Mouse (Mus musculus) midbrain, embryonic 11.5 days (tissue): ENCODE results near the gene Gm21860. TPM values are rescaled to one million over a fixed set of nuclear protein-coding genes. Genes with fewer than 3 reads are reported as not detected.
"Not testable (repeated sequence)": the region's sequence is repeated elsewhere in the genome, so short reads cannot be mapped to it uniquely, and the experiment has no call there.

Experiments used
- ATAC-seq: fragments of 200-750 bp; cut with Nextera tagmentation; 2 replicates; pipeline ENCODE4 v1.8.0; 2017; ENCODE audit warnings: moderate TSS enrichment, moderate library complexity; ENCODE audit not compliant: low FRiP score
- DNase-seq: peaks from one replicate; pipeline ENCODE4 v3.0.0; 2015; ENCODE audit warnings: low spot score; ENCODE audit errors: missing footprints
- H3K27ac ChIP-seq: fragments of 300-500 bp; sonication (generic); 2 replicates; pipeline ENCODE4 v1.5.1; 2014; ENCODE audit warnings: low read depth, low read length
- H3K27me3 ChIP-seq: fragments of 300-500 bp; sonication (generic); 2 replicates; pipeline ENCODE4 v1.6.1; 2014; ENCODE audit warnings: mild to moderate bottlenecking, low read length, moderate library complexity, mixed read lengths; ENCODE audit not compliant: control insufficient read depth, insufficient read depth
- H3K36me3 ChIP-seq: fragments of 300-500 bp; sonication (generic); 2 replicates; pipeline ENCODE4 v1.6.1; 2014; ENCODE audit warnings: mild to moderate bottlenecking, low read length, moderate library complexity, mixed read lengths; ENCODE audit not compliant: control insufficient read depth, insufficient read depth
- H3K4me1 ChIP-seq: fragments of 300-500 bp; sonication (generic); 2 replicates; pipeline ENCODE4 v1.6.1; 2014; ENCODE audit warnings: low read length; ENCODE audit not compliant: control insufficient read depth, insufficient read depth
- H3K4me2 ChIP-seq: fragments of 300-500 bp; sonication (generic); 2 replicates; pipeline ENCODE4 v1.6.1; 2014; ENCODE audit warnings: mild to moderate bottlenecking, moderate library complexity
- H3K4me3 ChIP-seq: fragments of 300-500 bp; sonication (generic); 2 replicates; pipeline ENCODE4 v1.5.1; 2014; ENCODE audit warnings: low read depth, low read length
- H3K9ac ChIP-seq: fragments of 300-500 bp; sonication (generic); 2 replicates; pipeline ENCODE4 v1.6.1; 2014; ENCODE audit warnings: low read length
- H3K9me3 ChIP-seq: fragments of 300-500 bp; sonication (generic); 2 replicates; pipeline ENCODE4 v1.6.1; 2016; ENCODE audit warnings: low read length; ENCODE audit not compliant: control insufficient read depth
- WGBS: fragments of 180-500 bp; shearing (Covaris S2); extraction: QIAGEN DNeasy Blood & Tissue Kit; methylation state at CpG from one replicate; pipeline ENCODE4 v1.1.7; 2014; 5-methylcytosine and 5-hydroxymethylcytosine counted together
- polyA plus RNA-seq: library from polyadenylated mRNA; unstranded; fragments of >200 nt; fragmentation: Nextera tagmentation; extraction: Ambion mirVana; gene quantifications from 2 replicates; pipeline ENCODE4 v1.2.1, GENCODE M21; 2014

Gm21860 gene
- polyA plus RNA-seq = not detected in 2 replicates

GRCm38 (mm10) chrY:90754721-90755120 lies at the start of gene Gm21860:
Gene Gm21860 (minus strand): TSS chrY:90754821.
- WGBS = no CpG with 5 or more reads among the region's 8 CpGs
- H3K9ac ChIP-seq, H3K36me3 ChIP-seq, H3K27me3 ChIP-seq, DNase-seq, H3K27ac ChIP-seq, H3K9me3 ChIP-seq, H3K4me3 ChIP-seq, ATAC-seq, H3K4me1 ChIP-seq, H3K4me2 ChIP-seq: not testable (repeated sequence)

GRCm38 (mm10) chrY:90784438-90784837 lies 29.8 kb upstream of the Gm21860 start, which contains the start of gene Gm47283:
Gene Gm47283 (plus strand): TSS chrY:90784738.
- no CpG with 5 or more reads among the region's 48 CpGs for WGBS
- H3K9me3 ChIP-seq = not testable (repeated sequence)

GRCm38 (mm10) chrY:90745256-90745655 lies 9.4 kb downstream of the Gm21860 start:
- WGBS = 95% methylated on average over 5 of the region's 5 CpGs
- H3K4me2 ChIP-seq, H3K9ac ChIP-seq, H3K4me1 ChIP-seq, H3K27me3 ChIP-seq, H3K27ac ChIP-seq, ATAC-seq, H3K4me3 ChIP-seq: not testable (repeated sequence)
- peak; percentile 60 for DNase-seq
- Histone ChIP-seq H3K9me3 (peaks cover 28% of the 10 kb centered on the region), H3K36me3 (peaks cover 19% of the 10 kb centered on the region)

More at GRCm38 (mm10) chrY:90784438-90784837, 29.8 kb upstream of the Gm21860 start, which contains the start of gene Gm47283:
- H3K4me1 ChIP-seq, ATAC-seq, H3K9ac ChIP-seq, H3K27me3 ChIP-seq, H3K4me2 ChIP-seq, H3K27ac ChIP-seq, DNase-seq, H3K4me3 ChIP-seq, H3K36me3 ChIP-seq: not testable (repeated sequence)

GRCm38 (mm10) chrY:90744381-90744981 lies 10.1 kb downstream of the Gm21860 start:
- peaks cover 27% of the 10 kb centered on the region for H3K36me3 ChIP-seq
- not testable (repeated sequence) for H3K4me2 ChIP-seq, H3K27ac ChIP-seq, H3K9ac ChIP-seq, H3K4me3 ChIP-seq, H3K27me3 ChIP-seq, H3K4me1 ChIP-seq
- 62% methylated on average over 51 of the region's 51 CpGs for WGBS
- ATAC-seq = peak; percentile 91
- DNase-seq = peak; percentile 95
- peaks cover 35% of the 10 kb centered on the region for H3K9me3 ChIP-seq

GRCm38 (mm10) chrY:90743811-90744220 lies 10.8 kb downstream of the Gm21860 start:
- no peaks in the 10 kb centered on the region for H3K4me1 ChIP-seq
- no peak overlapping the region for H3K4me3 ChIP-seq
- H3K4me2 ChIP-seq = no peak overlapping the region
- ATAC-seq = no peak
- H3K9me3 ChIP-seq = peaks cover 42% of the 10 kb centered on the region
- H3K27ac ChIP-seq = no peak overlapping the region
- no peaks in the 10 kb centered on the region for H3K27me3 ChIP-seq
- 53% methylated on average over 3 of the region's 21 CpGs for WGBS
- peaks cover 34% of the 10 kb centered on the region for H3K36me3 ChIP-seq
- no peak for DNase-seq
- no peak overlapping the region for H3K9ac ChIP-seq

GRCm38 (mm10) chrY:90743053-90743810 lies 11.4 kb downstream of the Gm21860 start:
- WGBS = 82% methylated on average over 34 of the region's 46 CpGs
- peaks cover 43% of the 10 kb centered on the region for H3K9me3 ChIP-seq

GRCm38 (mm10) chrY:90742261-90743052 lies 12.2 kb downstream of the Gm21860 start:
- H3K9ac ChIP-seq, ATAC-seq, H3K27me3 ChIP-seq, H3K4me3 ChIP-seq, H3K4me2 ChIP-seq, H3K4me1 ChIP-seq, H3K27ac ChIP-seq: not testable (repeated sequence)
- WGBS = 86% methylated on average over 49 of the region's 49 CpGs
- DNase-seq = peak; percentile 87
- Histone ChIP-seq H3K36me3 (peaks cover 36% of the 10 kb centered on the region), H3K9me3 (peaks cover 43% of the 10 kb centered on the region)

More at GRCm38 (mm10) chrY:90743053-90743810, 11.4 kb downstream of the Gm21860 start:
- H3K36me3 ChIP-seq = peaks cover 36% of the 10 kb centered on the region
- not testable (repeated sequence) for H3K4me3 ChIP-seq, H3K4me1 ChIP-seq, H3K9ac ChIP-seq, H3K4me2 ChIP-seq, ATAC-seq, H3K27ac ChIP-seq, H3K27me3 ChIP-seq
- peak; percentile 81 for DNase-seq

- Histone ChIP-seq H3K9me3 (peaks cover 43% of the 10 kb centered on the region), H3K36me3 (peaks cover 36% of the 10 kb centered on the region)
- H3K27ac ChIP-seq, H3K27me3 ChIP-seq, H3K9ac ChIP-seq, H3K4me1 ChIP-seq, H3K4me2 ChIP-seq, H3K4me3 ChIP-seq: not testable (repeated sequence)
- ATAC-seq (peak; percentile 57), DNase-seq (peak; percentile 89)
- WGBS = 83% methylated on average over 42 of the region's 43 CpGs
These were observed 13.0 kb downstream of the Gm21860 start for GRCm38 (mm10) chrY:90741452-90742260.
